Mouse (Mus musculus): ENCODE results near the gene Cd300c2.
"Not testable (repeated sequence)": the region's sequence is repeated elsewhere in the genome, so short reads cannot be mapped to it uniquely, and the experiment has no call there.

The Cd300c2 gene

DNA sequence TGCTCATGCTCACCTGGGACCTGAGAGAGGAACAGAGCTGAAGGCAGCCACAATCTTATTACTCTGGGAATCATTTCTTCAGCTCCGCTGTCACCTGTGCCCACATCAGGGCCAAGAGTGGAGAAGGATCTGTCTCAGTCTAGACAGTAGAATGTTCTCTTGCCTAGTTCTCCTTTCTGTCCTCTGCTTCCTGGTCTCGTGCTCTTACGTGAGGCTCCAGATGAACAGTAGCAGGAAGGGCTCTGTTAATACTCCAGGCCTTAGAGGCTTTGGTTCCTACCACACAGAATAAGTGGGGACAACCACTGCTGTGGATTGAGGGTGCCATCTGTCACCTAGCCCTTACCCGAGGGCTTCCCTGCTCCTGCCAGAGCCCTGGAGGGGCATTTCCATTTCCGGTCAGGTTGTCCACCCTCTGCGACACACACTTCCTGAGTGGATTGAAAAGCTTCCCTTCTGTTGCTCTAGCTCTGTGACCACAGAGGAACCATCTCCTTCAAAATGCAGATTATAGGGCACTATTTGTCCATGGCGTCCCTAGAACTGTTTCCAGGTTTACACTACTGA lies at the start of gene Cd300c2:
Gene Cd300c2, minus strand, starts transcription at position 407 of the 567 bp plus-strand sequence.
- no peak for DNase-seq

GRCm38 (mm10) chr11:115049282-115049895 lies 47.7 kb upstream of the Cd300c2 start:
- DNase-seq = no peak

- DNase-seq = no peak
Measured at GRCm38 (mm10) chr11:115048259-115048658, 46.6 kb upstream of the Cd300c2 start, which contains the start of gene Cd300ld3. TSS of gene Cd300ld3 (minus strand) at chr11:115048409.

- not testable (repeated sequence) for DNase-seq
Measured at GRCm38 (mm10) chr11:115037669-115038068, 36.0 kb upstream of the Cd300c2 start, which contains the start of gene Cd300ld5. TSS of gene Cd300ld5 (minus strand) at chr11:115037769.

GRCm38 (mm10) chr11:115026912-115027311 lies 25.2 kb upstream of the Cd300c2 start, which contains the start of gene Cd300ld4:
TSS of gene Cd300ld4 (minus strand) at chr11:115027012.
- DNase-seq = not testable (repeated sequence)

DNA sequence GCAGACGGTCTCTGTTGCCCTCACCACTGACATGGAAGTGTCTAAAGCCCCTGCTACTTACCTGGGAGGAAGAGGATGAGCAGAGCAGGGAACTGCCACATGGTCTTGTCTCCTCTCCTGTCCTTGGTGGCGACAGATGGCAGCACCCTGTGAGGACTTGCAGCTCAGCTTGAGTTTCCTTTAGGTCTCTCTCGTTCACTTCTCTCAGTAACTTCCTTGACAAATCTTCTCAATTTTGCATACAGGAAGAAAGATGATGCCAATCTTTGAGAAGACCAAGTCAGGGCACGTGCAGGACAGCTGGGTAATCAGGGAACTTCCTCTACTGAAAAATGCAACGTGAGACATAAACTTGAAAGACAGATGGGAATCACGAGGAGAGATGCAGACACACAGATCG lies 14.4 kb upstream of the Cd300c2 start, which contains the start of gene Cd300ld2:
Gene Cd300ld2, minus strand, starts transcription at position 101 of the 400 bp plus-strand sequence.
- not testable (repeated sequence) for DNase-seq

DNA sequence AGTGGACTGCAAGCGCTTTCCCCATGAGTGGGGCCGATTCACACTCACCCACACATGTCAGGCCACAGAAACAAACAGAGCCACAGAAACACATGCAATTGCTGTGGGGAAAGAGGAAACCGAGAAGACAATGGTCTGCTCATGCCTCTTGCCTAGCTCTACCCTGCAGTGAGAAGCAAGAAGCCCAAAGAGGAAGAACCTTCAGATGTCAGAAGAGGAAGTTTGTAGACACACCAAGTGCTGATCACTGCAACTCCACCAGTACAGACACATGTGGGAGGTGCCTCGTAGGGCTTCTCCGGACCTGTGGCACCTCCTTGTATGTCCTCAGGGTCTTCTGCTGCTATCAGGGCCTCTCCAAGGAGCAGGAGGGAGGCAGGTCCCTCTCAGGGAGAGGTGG lies 2.4 kb upstream of the Cd300c2 start:
- no peak for DNase-seq

- DNase-seq = no peak
Measured at GRCm38 (mm10) chr11:114989793-114990192, 11.9 kb downstream of the Cd300c2 start, which contains the start of gene Cd300ld. TSS of gene Cd300ld (minus strand) at chr11:114989922.

DNA sequence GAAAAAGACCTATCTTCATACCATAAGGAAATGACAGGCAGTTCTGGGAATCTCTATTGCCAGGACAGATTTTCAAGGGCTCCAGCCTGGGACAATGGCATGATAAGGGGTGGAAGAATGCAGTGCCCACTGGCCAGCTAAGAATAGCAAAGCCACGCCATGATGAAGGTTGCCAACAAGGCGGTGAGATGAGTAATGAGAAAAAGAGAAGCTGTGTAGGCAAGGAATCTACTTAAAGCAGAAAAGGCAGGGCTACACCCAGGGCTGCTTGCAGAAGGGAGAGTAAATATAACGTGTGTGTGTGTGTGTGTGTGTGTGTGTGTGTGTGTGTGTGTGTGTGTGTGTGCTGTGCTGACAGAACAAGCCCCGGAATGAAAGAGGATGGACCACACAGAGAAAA lies 19.8 kb downstream of the Cd300c2 start:
- DNase-seq = no peak

DNA sequence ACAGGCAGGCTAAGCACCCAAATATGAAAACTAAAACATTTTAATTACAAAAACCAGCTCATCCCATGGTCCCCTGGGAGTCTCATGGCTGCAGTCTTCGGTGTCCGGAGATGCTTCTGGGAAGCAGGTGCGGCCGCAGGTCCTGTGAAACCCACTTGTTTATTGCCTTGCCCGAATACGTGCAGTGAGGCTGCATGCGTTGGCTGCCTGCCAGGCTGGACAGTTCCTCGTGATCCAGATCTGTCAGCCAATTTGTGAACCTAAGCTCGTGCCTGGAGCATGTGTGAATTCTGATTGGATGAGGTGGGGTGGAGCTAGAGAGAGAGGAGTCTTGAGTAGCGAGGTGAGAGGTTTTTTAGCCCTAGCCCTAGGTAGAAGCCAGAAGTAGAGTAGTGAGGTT lies 29.0 kb downstream of the Cd300c2 start:
- no peak for DNase-seq

GRCm38 (mm10) chr11:114968752-114969207 lies 32.9 kb downstream of the Cd300c2 start, which contains the start of gene Cd300c:
TSS of gene Cd300c (minus strand) at chr11:114969157.
- DNase-seq = no peak

DNA sequence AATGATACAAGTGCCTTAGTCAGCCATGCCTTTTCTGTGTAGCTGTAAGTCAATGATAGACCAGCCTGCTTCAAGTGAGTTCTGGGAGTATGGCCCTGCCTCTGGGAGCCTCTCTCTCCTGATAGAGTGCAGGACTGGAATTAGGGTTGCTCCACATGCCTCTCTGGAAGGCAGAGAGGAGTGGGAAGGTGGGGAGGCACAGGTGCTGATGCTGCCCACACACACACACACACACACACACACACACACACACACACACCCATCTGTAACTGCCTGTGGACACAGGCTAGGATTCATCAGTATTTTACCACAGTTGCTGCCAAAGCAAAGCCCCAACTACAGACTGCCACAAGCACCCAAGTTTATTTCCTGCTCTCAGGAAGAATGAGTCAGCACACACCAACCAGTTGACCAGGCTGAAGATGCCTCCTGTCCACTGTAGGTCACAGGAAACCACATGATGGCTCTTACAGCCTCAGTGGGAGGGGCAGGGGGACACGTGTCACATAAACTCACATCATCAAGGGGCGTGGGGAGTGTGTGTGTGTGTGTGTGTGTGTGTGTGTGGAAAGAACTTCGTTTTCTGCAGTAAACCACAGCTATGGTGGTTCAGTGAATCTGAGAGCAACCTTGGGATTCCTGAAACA lies 36.4 kb downstream of the Cd300c2 start:
- no peak for DNase-seq

GRCm38 (mm10) chr11:114960369-114960768 lies 41.3 kb downstream of the Cd300c2 start:
- DNase-seq = no peak

Measured in right cerebral cortex, postnatal 25 days (tissue).